Mouse (Mus musculus): Measurements from ENCODE around the gene Ubl3. TPM values are rescaled to one million over a fixed set of nuclear protein-coding genes. Genes with fewer than 3 reads are reported as not detected.

Gene Ubl3
- total RNA-seq, 1 experiment = 75.0 TPM

DNA sequence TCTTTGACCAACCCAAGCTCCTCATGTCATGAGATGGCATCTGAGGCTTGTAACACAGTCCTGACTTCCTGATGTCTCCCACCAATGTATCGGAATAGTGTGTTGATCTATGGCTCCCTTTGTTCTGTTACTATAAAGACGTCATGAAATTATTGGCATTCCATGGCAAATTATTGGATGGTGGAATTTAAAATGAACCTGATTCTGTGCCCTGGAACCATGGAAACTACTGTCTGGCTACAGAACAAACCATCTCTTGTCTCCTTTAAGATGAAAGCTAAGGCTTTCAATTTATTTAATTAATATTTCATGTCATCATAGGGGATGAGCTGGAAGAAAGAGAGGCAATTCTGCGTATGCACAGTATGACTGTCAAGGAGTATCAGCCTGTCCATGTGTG, 36.4 kb upstream of the Ubl3 start:
- H3K9me3 ChIP-seq (ENCODE audit: control insufficient read depth, insufficient read depth, low read depth, low read length) = no peaks in the 10 kb centered on the region
- H3K4me3 ChIP-seq (ENCODE audit: insufficient read depth in 1 of 2, low read depth in 1 of 2, low read length in 2 of 2, poor library complexity in 1 of 2, severe bottlenecking in 1 of 2) = no peak overlapping the region
- peaks cover 5 to 14% of the 10 kb centered on the region in 2 experiments; a peak in 3 of 4 replicates for H3K4me1 ChIP-seq (ENCODE audit: control insufficient read depth in 2 of 2, insufficient read depth in 2 of 2, low read length in 2 of 2, poor library complexity in 1 of 2)
- in situ Hi-C loops (cut with MboI; ENCODE audit: low sequenced_read_pairs in 2 of 2, unreplicated experiment in 2 of 2) = no loop called here
- no peak for DNase-seq (ENCODE audit: low read depth, low spot score)
- TF ChIP-seq CHD2 (IDR thresholded peaks at IDR 0.05; ENCODE audit: low read depth, low read length) (no peak), MAFK (IDR thresholded peaks at IDR 0.05; ENCODE audit: insufficient read depth, low read depth, low read length) (no peak)
- no peak overlapping the region for H3K9ac ChIP-seq (ENCODE audit: insufficient read depth, low read depth, low read length, poor library complexity, severe bottlenecking)
- H3K27ac ChIP-seq (ENCODE audit: insufficient read depth, low read depth, low read length, poor library complexity, severe bottlenecking) = no peak overlapping the region
- no peaks in the 10 kb centered on the region for H3K36me3 ChIP-seq (ENCODE audit: control insufficient read depth, insufficient read depth, low read length, poor library complexity, severe bottlenecking)

DNA sequence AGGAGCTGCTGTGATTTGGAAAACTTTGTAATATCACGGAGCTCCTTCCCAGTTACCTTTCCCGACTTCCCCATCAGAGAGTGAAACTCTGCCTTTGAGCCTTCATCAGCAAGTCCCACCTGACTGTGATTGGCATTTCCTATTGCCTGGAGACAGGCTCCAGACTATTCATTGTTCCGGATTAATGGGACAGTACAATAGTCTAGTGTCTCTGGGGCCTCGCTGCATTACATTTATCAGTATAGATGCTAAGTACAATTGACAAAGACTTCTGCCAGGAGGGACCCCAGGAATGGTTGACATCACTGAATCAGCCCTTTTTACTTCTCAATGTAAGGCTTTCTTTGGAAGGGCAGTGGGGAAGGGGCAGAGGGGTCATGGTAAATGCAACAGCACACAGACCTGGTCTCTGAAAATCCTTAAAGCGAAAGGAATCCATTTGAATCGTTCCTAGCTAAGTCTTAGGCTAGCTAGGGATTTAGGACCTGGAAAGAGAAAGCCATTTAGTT, 35.6 kb upstream of the Ubl3 start:
- Histone ChIP-seq H3K4me1 (ENCODE audit: control insufficient read depth in 2 of 2, insufficient read depth in 2 of 2, low read length in 2 of 2, poor library complexity in 1 of 2) (peaks cover 5 to 12% of the 10 kb centered on the region in 2 experiments; a peak in 3 of 4 replicates), H3K36me3 (ENCODE audit: control insufficient read depth, insufficient read depth, low read length, poor library complexity, severe bottlenecking) (no peaks in the 10 kb centered on the region), H3K27ac (ENCODE audit: insufficient read depth, low read depth, low read length, poor library complexity, severe bottlenecking) (no peak overlapping the region), H3K4me3 (ENCODE audit: insufficient read depth in 1 of 2, low read depth in 1 of 2, low read length in 2 of 2, poor library complexity in 1 of 2, severe bottlenecking in 1 of 2) (no peak overlapping the region), H3K9me3 (ENCODE audit: control insufficient read depth, insufficient read depth, low read depth, low read length) (no peaks in the 10 kb centered on the region), H3K9ac (ENCODE audit: insufficient read depth, low read depth, low read length, poor library complexity, severe bottlenecking) (no peak overlapping the region)
- TF ChIP-seq ZC3H11A (IDR thresholded peaks at IDR 0.05; ENCODE audit: borderline replicate concordance, low read depth, low read length) = no peak
- no peak for TF ChIP-seq CHD2 (IDR thresholded peaks at IDR 0.05; ENCODE audit: low read depth, low read length)
- no peak for TF ChIP-seq ZNF384 (IDR thresholded peaks at IDR 0.05; ENCODE audit: low read depth, low read length)
- no peak for TF ChIP-seq HCFC1 (IDR thresholded peaks at IDR 0.05; ENCODE audit: borderline replicate concordance, insufficient read depth, low read length)
- no peak for TF ChIP-seq MAFK (IDR thresholded peaks at IDR 0.05; ENCODE audit: insufficient read depth, low read depth, low read length)
- no peak for DNase-seq (ENCODE audit: low read depth, low spot score)
- in situ Hi-C loops (cut with MboI; ENCODE audit: low sequenced_read_pairs in 2 of 2, unreplicated experiment in 2 of 2) = no loop called here

DNA sequence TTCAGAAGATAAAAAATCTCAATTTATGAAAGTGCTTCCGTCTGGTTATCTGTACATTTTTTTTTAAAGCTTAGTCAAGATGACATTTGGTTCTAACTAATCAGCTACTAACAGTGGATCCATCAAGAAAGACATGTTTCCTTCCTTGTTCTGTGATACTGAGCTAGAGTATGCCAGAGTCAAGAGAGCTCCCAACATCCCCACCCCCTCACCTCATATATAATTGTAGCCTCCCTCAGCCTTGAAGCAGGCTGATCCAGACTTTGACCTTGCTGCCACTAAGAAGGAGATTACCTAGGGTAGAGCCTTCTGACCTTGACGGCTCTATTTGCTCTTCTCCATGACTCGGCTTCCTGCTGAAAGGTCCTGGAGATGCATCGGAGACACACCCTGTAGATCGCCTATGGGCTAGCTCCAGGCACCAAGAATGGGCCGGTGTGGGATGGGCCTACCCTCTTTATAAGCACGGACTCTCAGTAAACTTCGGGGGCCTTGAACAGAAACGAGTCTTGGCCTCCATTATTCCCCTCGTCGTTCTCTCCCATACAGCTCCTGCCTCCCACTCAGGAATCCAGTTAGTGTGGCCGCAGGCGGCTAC, 27.9 kb upstream of the Ubl3 start:
- H3K4me3 ChIP-seq (ENCODE audit: insufficient read depth in 1 of 2, low read depth in 1 of 2, low read length in 2 of 2, poor library complexity in 1 of 2, severe bottlenecking in 1 of 2) = no peak overlapping the region
- in situ Hi-C loops (cut with MboI; ENCODE audit: low sequenced_read_pairs in 2 of 2, unreplicated experiment in 2 of 2) = no loop called here

DNA sequence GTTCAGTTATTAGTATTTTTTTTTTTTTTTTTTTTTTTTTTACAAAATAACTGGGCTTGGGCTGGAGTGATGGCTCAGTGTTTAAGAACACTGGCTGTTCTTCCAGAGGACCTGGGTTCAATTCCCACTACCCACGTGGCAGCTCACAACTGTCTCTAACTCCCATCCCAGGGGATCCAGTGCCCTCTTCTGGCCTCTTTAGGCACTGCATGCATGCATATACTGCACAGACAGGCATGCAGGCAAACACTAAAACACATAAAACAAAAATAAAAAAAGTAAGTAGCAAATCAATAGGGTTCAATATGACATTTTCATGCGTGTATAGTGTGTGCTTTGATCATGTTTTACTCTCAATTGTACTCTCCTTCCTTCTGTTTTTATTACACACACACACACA, 26.6 kb upstream of the Ubl3 start:
- DNase-seq (ENCODE audit: low read depth, low spot score) = no peak
- H3K9ac ChIP-seq (ENCODE audit: insufficient read depth, low read depth, low read length, poor library complexity, severe bottlenecking) = no peak overlapping the region
- H3K4me1 ChIP-seq (ENCODE audit: control insufficient read depth in 2 of 2, insufficient read depth in 2 of 2, low read length in 2 of 2, poor library complexity in 1 of 2) = peaks cover 2 to 8% of the 10 kb centered on the region in 2 experiments; a peak in 2 of 4 replicates
- in situ Hi-C loops (cut with MboI; ENCODE audit: low sequenced_read_pairs in 2 of 2, unreplicated experiment in 2 of 2) = no loop called here
- H3K27ac ChIP-seq (ENCODE audit: insufficient read depth, low read depth, low read length, poor library complexity, severe bottlenecking) = no peak overlapping the region
- H3K9me3 ChIP-seq (ENCODE audit: control insufficient read depth, insufficient read depth, low read depth, low read length) = no peaks in the 10 kb centered on the region
- no peaks in the 10 kb centered on the region for H3K36me3 ChIP-seq (ENCODE audit: control insufficient read depth, insufficient read depth, low read length, poor library complexity, severe bottlenecking)
- H3K4me3 ChIP-seq (ENCODE audit: insufficient read depth in 1 of 2, low read depth in 1 of 2, low read length in 2 of 2, poor library complexity in 1 of 2, severe bottlenecking in 1 of 2) = no peak overlapping the region
- TF ChIP-seq CHD2 (IDR thresholded peaks at IDR 0.05; ENCODE audit: low read depth, low read length) (no peak), ZNF384 (IDR thresholded peaks at IDR 0.05; ENCODE audit: low read depth, low read length) (no peak; the same call in 1 of the 2 replicates), MAFK (IDR thresholded peaks at IDR 0.05; ENCODE audit: insufficient read depth, low read depth, low read length) (no peak), HCFC1 (IDR thresholded peaks at IDR 0.05; ENCODE audit: borderline replicate concordance, insufficient read depth, low read length) (no peak), ZC3H11A (IDR thresholded peaks at IDR 0.05; ENCODE audit: borderline replicate concordance, low read depth, low read length) (no peak)

More for the DNA sequence above, 27.9 kb upstream of the Ubl3 start:
- no peaks in the 10 kb centered on the region for H3K9me3 ChIP-seq (ENCODE audit: control insufficient read depth, insufficient read depth, low read depth, low read length)
- no peak for DNase-seq (ENCODE audit: low read depth, low spot score)
- no peak overlapping the region for H3K9ac ChIP-seq (ENCODE audit: insufficient read depth, low read depth, low read length, poor library complexity, severe bottlenecking)
- no peak for TF ChIP-seq ZC3H11A (IDR thresholded peaks at IDR 0.05; ENCODE audit: borderline replicate concordance, low read depth, low read length)
- no peak for TF ChIP-seq ZNF384 (IDR thresholded peaks at IDR 0.05; ENCODE audit: low read depth, low read length)
- TF ChIP-seq CHD2 (IDR thresholded peaks at IDR 0.05; ENCODE audit: low read depth, low read length) = no peak
- no peak for TF ChIP-seq MAFK (IDR thresholded peaks at IDR 0.05; ENCODE audit: insufficient read depth, low read depth, low read length)
- no peak for TF ChIP-seq HCFC1 (IDR thresholded peaks at IDR 0.05; ENCODE audit: borderline replicate concordance, insufficient read depth, low read length)
- H3K4me1 ChIP-seq (ENCODE audit: control insufficient read depth in 2 of 2, insufficient read depth in 2 of 2, low read length in 2 of 2, poor library complexity in 1 of 2) = peaks cover 0 to 8% of the 10 kb centered on the region in 2 experiments; a peak in 2 of 4 replicates
- H3K36me3 ChIP-seq (ENCODE audit: control insufficient read depth, insufficient read depth, low read length, poor library complexity, severe bottlenecking) = no peaks in the 10 kb centered on the region
- H3K27ac ChIP-seq (ENCODE audit: insufficient read depth, low read depth, low read length, poor library complexity, severe bottlenecking) = no peak overlapping the region

Measured in ES-E14 (cell line).